ENCODE assay signal across 14 mouse cellular contexts in genomic region chr15:84634361-84634760, GRCm38 (mm10). TPM values are rescaled to one million over a fixed set of nuclear protein-coding genes. Genes with fewer than 3 reads are reported as not detected.
DNase-seq lines count a peak whose midpoint lies in the region; ATAC-seq and TF ChIP-seq lines count a peak whose summit lies in the region.
"Had no signal": no experiment of that assay in that cellular context is flagged by ENCODE, and none has a peak within 500 bp of the region (broad histone marks: within the 10 kb centered on the region; RNA-seq: fewer than 3 reads in every experiment).

No protein-coding gene starts in this region.

- ATAC-seq in kidney, embryonic 16.5 days (ENCODE audit: low FRiP score, low TSS enrichment), result no peak
- no peak for ATAC-seq in forebrain, postnatal 0 days
- ATAC-seq: forebrain, embryonic 13.5 days had no signal

- H3K36me3 ChIP-seq in kidney, adult 2 months (ENCODE audit: control insufficient read depth, insufficient read depth, low read length), result no peaks in the 10 kb centered on the region
- no peaks in the 10 kb centered on the region for H3K36me3 ChIP-seq in kidney, embryonic 16.5 days (ENCODE audit: insufficient read depth, low read length)
- no peaks in the 10 kb centered on the region for H3K36me3 ChIP-seq in forebrain, postnatal 0 days (ENCODE audit: insufficient read depth)
- H3K36me3 ChIP-seq: hindbrain, embryonic 10.5 days; midbrain, embryonic 10.5 days had no signal

- no peak overlapping the region for H3K27ac ChIP-seq in kidney, adult 2 months (ENCODE audit: insufficient read depth, low read depth, low read length)
- H3K27ac ChIP-seq in kidney, embryonic 16.5 days (ENCODE audit: low read length), result no peak overlapping the region
- H3K27ac ChIP-seq in forebrain, postnatal 0 days (ENCODE audit: low read depth, low read length), result no peak overlapping the region
- H3K27ac ChIP-seq: forebrain, embryonic 13.5 days; hindbrain, embryonic 10.5 days; midbrain, embryonic 10.5 days; stomach, postnatal 0 days had no signal

- TF ChIP-seq POLR2A in kidney, adult 2 months (IDR thresholded peaks at IDR 0.05; ENCODE audit: low read depth, low read length), result no peak

- H3K4me2 ChIP-seq in kidney, embryonic 16.5 days (replicated peaks; ENCODE audit: low read depth, low read length), result no peak overlapping the region
- H3K4me2 ChIP-seq in forebrain, postnatal 0 days (ENCODE audit: low read depth), result no peak overlapping the region
- H3K4me2 ChIP-seq: forebrain, embryonic 13.5 days had no signal

- no peaks in the 10 kb centered on the region for H3K9me3 ChIP-seq in kidney, embryonic 16.5 days (ENCODE audit: low read length)
- H3K9me3 ChIP-seq in forebrain, postnatal 0 days (ENCODE audit: low read length), result no peaks in the 10 kb centered on the region
- H3K9me3 ChIP-seq: forebrain, embryonic 13.5 days; hindbrain, embryonic 10.5 days; midbrain, embryonic 10.5 days had no signal

- no peak overlapping the region for H3K9ac ChIP-seq in kidney, embryonic 16.5 days (replicated peaks; ENCODE audit: low read length)
- no peak overlapping the region for H3K9ac ChIP-seq in forebrain, postnatal 0 days
- H3K9ac ChIP-seq: forebrain, embryonic 13.5 days had no signal

- WGBS in kidney, adult 2 months, result 37% methylated on average over 3 of the region's 3 CpGs
- WGBS in kidney, embryonic 16.5 days, result 44% methylated on average over 3 of the region's 3 CpGs
- 72% methylated on average over 3 of the region's 3 CpGs for WGBS in forebrain, postnatal 0 days

- DNase-seq in adrenal gland, adult 2 months, result peak; percentile 54
- DNase-seq in adrenal gland, adult 8-10 months, result no peak
- DNase-seq in kidney, adult 2 months, result peak; percentile 74
- DNase-seq in gastrocnemius, adult 18-20 months (ENCODE audit: low spot score), result peak; percentile 76
- peak; percentile 75 for DNase-seq in heart, postnatal 4 days
- DNase-seq in natural killer cell, adult 2 months (ENCODE audit: low spot score in 2 of 2), result no peak
- no peak for DNase-seq in forebrain, postnatal 0 days
- DNase-seq: lung, adult 18-20 months; right cerebral cortex, postnatal 25 days had no signal

- no peak for TF ChIP-seq CTCF in kidney, adult 2 months (conservative IDR thresholded peaks at IDR 0.05; ENCODE audit: insufficient read depth, insufficient read length, low read depth, low read length)
- TF ChIP-seq CTCF in forebrain, postnatal 0 days (IDR thresholded peaks at IDR 0.05; ENCODE audit: low read depth), result no peak

- H3K4me3 ChIP-seq in kidney, adult 2 months (ENCODE audit: insufficient read depth, low read depth, low read length), result no peak overlapping the region
- no peak overlapping the region for H3K4me3 ChIP-seq in kidney, embryonic 16.5 days (ENCODE audit: low read length)
- H3K4me3 ChIP-seq in forebrain, postnatal 0 days (ENCODE audit: low read depth, low read length), result no peak overlapping the region
- H3K4me3 ChIP-seq: forebrain, embryonic 13.5 days; hindbrain, embryonic 10.5 days; midbrain, embryonic 10.5 days had no signal

- H3K4me1 ChIP-seq in kidney, adult 2 months (ENCODE audit: control insufficient read depth, insufficient read depth, low read length), result peaks cover 20% of the 10 kb centered on the region
- peaks cover 11% of the 10 kb centered on the region for H3K4me1 ChIP-seq in kidney, embryonic 16.5 days (ENCODE audit: insufficient read depth, low read length)
- no peaks in the 10 kb centered on the region for H3K4me1 ChIP-seq in forebrain, postnatal 0 days (ENCODE audit: insufficient read depth)
- H3K4me1 ChIP-seq: forebrain, embryonic 13.5 days had no signal

- no peaks in the 10 kb centered on the region for H3K27me3 ChIP-seq in kidney, adult 2 months (replicated peaks; ENCODE audit: control insufficient read depth, insufficient read depth, low read length)
- H3K27me3 ChIP-seq in kidney, embryonic 16.5 days (ENCODE audit: insufficient read depth, low read length), result no peaks in the 10 kb centered on the region
- H3K27me3 ChIP-seq in forebrain, postnatal 0 days (ENCODE audit: insufficient read depth, low read length), result no peaks in the 10 kb centered on the region

RNA-seq across cellular contexts. Expression of gene Prr5, which starts 35.1 kb away (rescaled TPM):
- total RNA-seq in adrenal gland, adult 2 months (2021), result 1 to 10 TPM; 7.0 to 9.4 TPM
- polyA plus RNA-seq in adrenal gland, adult 2 months (2012; rRNA removed), result 15.7 and 26.7 TPM in 2 replicates
- 1 to 10 TPM; 4.8 to 8.3 (median 6.0) TPM for total RNA-seq in adrenal gland, adult 8-10 months (2022)
- polyA plus RNA-seq in kidney, adult 2 months (2012; rRNA removed), result 63.6 and 68.4 TPM in 2 replicates
- polyA plus RNA-seq in kidney, embryonic 16.5 days (2015; fragmentation: Nextera tagmentation; extraction: Ambion mirVana), result 43.4 and 44.1 TPM in 2 replicates
- 1 to 10 TPM; 2.4 to 3.2 TPM for total RNA-seq in gastrocnemius, adult 18-20 months (2021)
- total RNA-seq in heart, postnatal 4 days (2021), result 10 to 100 TPM; 11.6 to 12.3 TPM
- total RNA-seq in forebrain, postnatal 0 days (2014; rRNA removed), result 8.6 and 17.2 TPM in 2 replicates
- polyA plus RNA-seq in forebrain, postnatal 0 days (2015; fragmentation: Nextera tagmentation; extraction: Ambion mirVana), result 17.8 and 28.2 TPM in 2 replicates

Comparison
In these comparisons a context has a peak if more than half of its experiments do, and no peak if none do; other contexts are left out.
1. DNase-seq: peak in adrenal gland, adult 2 months (single experiment), kidney, adult 2 months (single experiment), gastrocnemius, adult 18-20 months (single experiment) and heart, postnatal 4 days (single experiment); none in adrenal gland, adult 8-10 months (single experiment), natural killer cell, adult 2 months (0 of 2) and forebrain, postnatal 0 days (single experiment).